Mouse (Mus musculus): ENCODE measurements around the gene Camk2n1.

- TF ChIP-seq CTCF (IDR thresholded peaks at IDR 0.05; ENCODE audit: insufficient read depth, low read length): no peak
- no peak for TF ChIP-seq POLR2A (IDR thresholded peaks at IDR 0.05; ENCODE audit: borderline replicate concordance, extremely low read depth, low read depth, low read length)
These were observed 4.1 kb downstream of the Camk2n1 start for GRCm38 (mm10) chr4:138458171-138458570.
